Mouse (Mus musculus): ENCODE results near the gene Myf6. TPM values are rescaled to one million over a fixed set of nuclear protein-coding genes. Genes with fewer than 3 reads are reported as not detected.

Myf6 gene
- total and polyA plus RNA-seq, 2 experiments = 0.09 TPM; not detected in 1

DNA sequence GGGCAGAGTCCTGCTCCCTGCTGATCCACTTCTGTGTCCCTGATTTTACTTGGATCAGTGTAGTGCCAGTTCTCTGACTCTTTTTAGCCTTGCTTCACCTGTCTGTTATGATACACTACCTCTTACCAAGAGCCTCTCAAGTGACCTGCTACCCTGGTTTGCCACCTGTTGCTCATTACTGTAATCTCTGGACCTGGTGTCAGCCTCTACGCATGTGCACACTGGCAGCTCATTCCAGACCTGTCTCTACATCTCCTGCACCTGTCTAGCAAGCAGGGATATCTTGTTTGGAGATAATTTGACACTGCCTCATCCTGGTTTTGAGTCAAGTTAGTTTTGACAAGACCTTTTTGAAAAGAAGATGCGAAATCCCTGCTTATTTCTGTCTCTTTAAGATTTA is 11.9 kb upstream of the Myf6 start:
- Histone ChIP-seq H3K4me1 (ENCODE audit: control insufficient read depth, insufficient read depth, low read length) (no peaks in the 10 kb centered on the region), H3K27me3 (ENCODE audit: control insufficient read depth, insufficient read depth, low read length) (no peaks in the 10 kb centered on the region), H3K27ac (replicated peaks; ENCODE audit: insufficient read depth, low read depth, low read length) (no peak overlapping the region), H3K4me3 (ENCODE audit: insufficient read depth, low read depth, low read length) (no peak overlapping the region), H3K9ac (ENCODE audit: low read depth, low read length) (no peak overlapping the region), H3K36me3 (ENCODE audit: control insufficient read depth, insufficient read depth, low read length) (no peaks in the 10 kb centered on the region), H3K79me2 (ENCODE audit: control insufficient read depth, insufficient read depth, low read length) (no peaks in the 10 kb centered on the region)
- WGBS = 80% methylated on average over 2 of the region's 2 CpGs
- TF ChIP-seq POLR2A (IDR thresholded peaks at IDR 0.05; ENCODE audit: extremely low read depth, insufficient read depth, low read length) (no peak), CTCF (IDR thresholded peaks at IDR 0.05; ENCODE audit: low read depth, low read length) (no peak)
- DNase-seq (ENCODE audit: extremely low read depth, low read depth, low spot score) = no peak

DNA sequence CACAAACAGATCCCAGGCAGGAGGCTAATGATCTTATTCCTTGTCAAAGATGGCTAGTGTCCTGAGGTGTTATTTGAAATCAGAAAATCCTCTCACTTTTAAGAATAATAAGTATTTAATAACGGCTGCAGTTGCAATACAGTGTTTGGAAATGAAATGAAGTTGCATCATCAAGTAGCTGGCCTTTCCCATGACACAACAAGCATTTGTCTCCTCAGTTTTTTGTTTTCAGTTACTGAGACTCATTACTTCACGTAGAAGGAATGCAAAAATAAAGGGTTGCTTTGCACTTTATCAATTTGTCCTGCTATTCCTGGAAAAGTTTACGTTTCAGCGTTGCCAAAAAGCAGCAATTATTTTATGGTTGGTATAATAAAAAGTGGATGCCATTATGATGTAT is 8.9 kb upstream of the Myf6 start:
- Histone ChIP-seq H3K4me3 (ENCODE audit: insufficient read depth, low read depth, low read length) (no peak overlapping the region), H3K9ac (ENCODE audit: low read depth, low read length) (no peak overlapping the region), H3K79me2 (ENCODE audit: control insufficient read depth, insufficient read depth, low read length) (no peaks in the 10 kb centered on the region), H3K27ac (replicated peaks; ENCODE audit: insufficient read depth, low read depth, low read length) (no peak overlapping the region), H3K36me3 (ENCODE audit: control insufficient read depth, insufficient read depth, low read length) (no peaks in the 10 kb centered on the region), H3K4me1 (ENCODE audit: control insufficient read depth, insufficient read depth, low read length) (no peaks in the 10 kb centered on the region), H3K27me3 (ENCODE audit: control insufficient read depth, insufficient read depth, low read length) (no peaks in the 10 kb centered on the region)
- WGBS = 66% methylated on average over 4 of the region's 4 CpGs
- TF ChIP-seq CTCF (IDR thresholded peaks at IDR 0.05; ENCODE audit: low read depth, low read length) = no peak
- no peak for TF ChIP-seq POLR2A (IDR thresholded peaks at IDR 0.05; ENCODE audit: extremely low read depth, insufficient read depth, low read length)
- DNase-seq (ENCODE audit: extremely low read depth, low read depth, low spot score) = no peak

GRCm38 (mm10) chr10:107502193-107502592 is 7.7 kb upstream of the Myf6 start:
- 90% methylated on average over 7 of the region's 7 CpGs for WGBS
- Histone ChIP-seq H3K4me3 (ENCODE audit: insufficient read depth, low read depth, low read length) (no peak overlapping the region), H3K4me1 (ENCODE audit: control insufficient read depth, insufficient read depth, low read length) (no peaks in the 10 kb centered on the region), H3K27me3 (ENCODE audit: control insufficient read depth, insufficient read depth, low read length) (no peaks in the 10 kb centered on the region), H3K36me3 (ENCODE audit: control insufficient read depth, insufficient read depth, low read length) (no peaks in the 10 kb centered on the region), H3K79me2 (ENCODE audit: control insufficient read depth, insufficient read depth, low read length) (no peaks in the 10 kb centered on the region), H3K27ac (replicated peaks; ENCODE audit: insufficient read depth, low read depth, low read length) (no peak overlapping the region), H3K9ac (ENCODE audit: low read depth, low read length) (no peak overlapping the region)
- no peak for DNase-seq (ENCODE audit: extremely low read depth, low read depth, low spot score)
- no peak for TF ChIP-seq POLR2A (IDR thresholded peaks at IDR 0.05; ENCODE audit: extremely low read depth, insufficient read depth, low read length)
- no peak for TF ChIP-seq CTCF (IDR thresholded peaks at IDR 0.05; ENCODE audit: low read depth, low read length)

- no peaks in the 10 kb centered on the region for H3K79me2 ChIP-seq (ENCODE audit: control insufficient read depth, insufficient read depth, low read length)
- H3K27ac ChIP-seq (replicated peaks; ENCODE audit: insufficient read depth, low read depth, low read length) = no peak overlapping the region
- no peaks in the 10 kb centered on the region for H3K27me3 ChIP-seq (ENCODE audit: control insufficient read depth, insufficient read depth, low read length)
- DNase-seq (ENCODE audit: extremely low read depth, low read depth, low spot score) = no peak
- TF ChIP-seq CTCF (IDR thresholded peaks at IDR 0.05; ENCODE audit: low read depth, low read length) = no peak
- no peak for TF ChIP-seq POLR2A (IDR thresholded peaks at IDR 0.05; ENCODE audit: extremely low read depth, insufficient read depth, low read length)
- H3K4me3 ChIP-seq (ENCODE audit: insufficient read depth, low read depth, low read length) = no peak overlapping the region
- 76% methylated on average over 7 of the region's 7 CpGs for WGBS
- H3K4me1 ChIP-seq (ENCODE audit: control insufficient read depth, insufficient read depth, low read length) = no peaks in the 10 kb centered on the region
- no peak overlapping the region for H3K9ac ChIP-seq (ENCODE audit: low read depth, low read length)
- no peaks in the 10 kb centered on the region for H3K36me3 ChIP-seq (ENCODE audit: control insufficient read depth, insufficient read depth, low read length)
These were observed 5.1 kb upstream of the Myf6 start for GRCm38 (mm10) chr10:107499656-107500055.

DNA sequence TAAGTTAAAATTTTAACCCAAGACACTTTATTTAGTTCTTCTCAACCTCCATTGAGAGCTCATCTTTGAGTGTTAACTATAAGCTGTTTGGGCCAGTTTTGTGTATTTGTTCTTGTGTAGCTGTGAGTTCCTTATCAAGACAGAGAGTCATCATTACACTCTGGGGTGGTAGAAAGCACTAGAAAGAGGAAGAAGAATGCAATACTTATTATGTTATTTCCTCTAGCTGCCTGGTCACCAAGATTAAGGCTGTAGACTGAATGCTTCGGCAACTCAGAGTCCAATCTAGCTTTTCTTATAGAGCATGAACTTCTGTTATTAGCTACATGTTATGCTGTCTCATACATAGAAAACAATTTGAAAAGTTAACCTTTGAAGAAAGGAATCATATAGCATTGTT is 1.9 kb upstream of the Myf6 start:
- Histone ChIP-seq H3K27me3 (ENCODE audit: control insufficient read depth, insufficient read depth, low read length) (no peaks in the 10 kb centered on the region; the same call in 1 of the 2 replicates), H3K36me3 (ENCODE audit: control insufficient read depth, insufficient read depth, low read length) (no peaks in the 10 kb centered on the region), H3K9ac (ENCODE audit: low read depth, low read length) (no peak overlapping the region), H3K4me1 (ENCODE audit: control insufficient read depth, insufficient read depth, low read length) (no peaks in the 10 kb centered on the region), H3K79me2 (ENCODE audit: control insufficient read depth, insufficient read depth, low read length) (no peaks in the 10 kb centered on the region), H3K4me3 (ENCODE audit: insufficient read depth, low read depth, low read length) (no peak overlapping the region), H3K27ac (replicated peaks; ENCODE audit: insufficient read depth, low read depth, low read length) (no peak overlapping the region)
- 76% methylated on average over 1 of the region's 1 CpGs for WGBS
- TF ChIP-seq POLR2A (IDR thresholded peaks at IDR 0.05; ENCODE audit: extremely low read depth, insufficient read depth, low read length) (no peak), CTCF (IDR thresholded peaks at IDR 0.05; ENCODE audit: low read depth, low read length) (no peak)
- DNase-seq (ENCODE audit: extremely low read depth, low read depth, low spot score) = no peak

- H3K4me3 ChIP-seq (ENCODE audit: insufficient read depth, low read depth, low read length) = no peak overlapping the region
- TF ChIP-seq CTCF (IDR thresholded peaks at IDR 0.05; ENCODE audit: low read depth, low read length) = no peak
- no peak for TF ChIP-seq POLR2A (IDR thresholded peaks at IDR 0.05; ENCODE audit: extremely low read depth, insufficient read depth, low read length)
- H3K27ac ChIP-seq (replicated peaks; ENCODE audit: insufficient read depth, low read depth, low read length) = no peak overlapping the region
- no peaks in the 10 kb centered on the region for H3K4me1 ChIP-seq (ENCODE audit: control insufficient read depth, insufficient read depth, low read length)
- H3K36me3 ChIP-seq (ENCODE audit: control insufficient read depth, insufficient read depth, low read length) = no peaks in the 10 kb centered on the region
- H3K79me2 ChIP-seq (ENCODE audit: control insufficient read depth, insufficient read depth, low read length) = no peaks in the 10 kb centered on the region
- no peak for DNase-seq (ENCODE audit: extremely low read depth, low read depth, low spot score)
- no peak overlapping the region for H3K9ac ChIP-seq (ENCODE audit: low read depth, low read length)
- WGBS = 48% methylated on average over 20 of the region's 20 CpGs
- no peaks in the 10 kb centered on the region; the same call in 1 of the 2 replicates for H3K27me3 ChIP-seq (ENCODE audit: control insufficient read depth, insufficient read depth, low read length)
These were observed 710 bp downstream of the Myf6 start for GRCm38 (mm10) chr10:107493580-107494474.
